Comparison of ENCODE assay signal across 9 mouse cellular contexts in the genomic region with DNA sequence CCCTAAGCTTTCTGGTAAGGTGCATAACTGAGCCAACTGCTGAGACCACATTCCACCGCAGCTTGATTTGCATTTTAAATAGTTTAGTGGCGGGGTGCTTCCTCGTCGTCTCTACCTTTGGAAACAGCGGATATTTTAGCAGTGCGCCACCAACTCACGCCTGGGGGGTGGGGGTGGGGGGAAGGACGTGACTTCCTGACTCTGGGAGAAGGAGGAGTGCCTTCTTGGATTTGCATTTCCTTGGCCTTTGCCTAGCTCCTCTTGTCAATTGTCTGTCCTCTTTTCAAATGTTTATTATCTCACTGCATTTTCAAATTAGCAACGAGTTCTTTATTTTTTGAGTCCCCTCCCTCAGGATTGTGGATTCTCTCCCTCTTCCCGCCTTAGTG. TPM values are rescaled to one million over a fixed set of nuclear protein-coding genes. Genes with fewer than 3 reads are reported as not detected.
DNase-seq lines count a peak whose midpoint lies in the region; ATAC-seq and TF ChIP-seq lines count a peak whose summit lies in the region.
"Had no signal": no experiment of that assay in that cellular context is flagged by ENCODE, and none has a peak within 500 bp of the region (broad histone marks: within the 10 kb centered on the region; RNA-seq: fewer than 3 reads in every experiment).

No protein-coding gene starts in this region.

- intact Hi-C loops in left cerebral cortex, adult 2 months (cut with DNase I) = no loop called here

- no peaks in the 10 kb centered on the region for H3K36me3 ChIP-seq in kidney, embryonic 14.5 days (ENCODE audit: control insufficient read depth, insufficient read depth, low read length)
- no peaks in the 10 kb centered on the region for H3K36me3 ChIP-seq in forebrain, embryonic 10.5 days (replicated peaks)
- no peaks in the 10 kb centered on the region for H3K36me3 ChIP-seq in limb, embryonic 11.5 days (ENCODE audit: control insufficient read depth, insufficient read depth, low read length)
- no peaks in the 10 kb centered on the region for H3K36me3 ChIP-seq in neural tube, embryonic 14.5 days (ENCODE audit: control insufficient read depth, insufficient read depth, low read length)

- peaks cover 10% of the 10 kb centered on the region; the same call in 1 of the 2 replicates for H3K4me1 ChIP-seq in kidney, embryonic 14.5 days (ENCODE audit: control insufficient read depth, insufficient read depth, low read length)
- peaks cover 22% of the 10 kb centered on the region for H3K4me1 ChIP-seq in forebrain, embryonic 10.5 days
- H3K4me1 ChIP-seq in limb, embryonic 11.5 days (ENCODE audit: control insufficient read depth, insufficient read depth, low read length) = peaks cover 3% of the 10 kb centered on the region; the same call in 1 of the 2 replicates
- H3K4me1 ChIP-seq in neural tube, embryonic 14.5 days (ENCODE audit: control insufficient read depth, insufficient read depth, low read length) = peaks cover 9% of the 10 kb centered on the region; the same call in 1 of the 2 replicates

- H3K4me3 ChIP-seq in kidney, embryonic 14.5 days (ENCODE audit: low read length) = peak overlapping the region; percentile 36
- peak overlapping the region; percentile 52 for H3K4me3 ChIP-seq in forebrain, embryonic 10.5 days
- no peak overlapping the region for H3K4me3 ChIP-seq in limb, embryonic 11.5 days (ENCODE audit: low read depth, low read length)
- no peak overlapping the region for H3K4me3 ChIP-seq in neural tube, embryonic 14.5 days (ENCODE audit: low read depth, low read length)
- H3K4me3 ChIP-seq in left cerebral cortex, adult 2 months = no peak overlapping the region

- no peak for DNase-seq in kidney, adult 9 months
- DNase-seq in forebrain, embryonic 10.5 days (ENCODE audit: extremely low spot score, low spot score) = no peak
- no peak for DNase-seq in limb, embryonic 11.5 days (ENCODE audit: low spot score)
- DNase-seq in left cerebral cortex, adult 2 months (ENCODE audit: extremely low spot score in 1 of 2, low spot score in 2 of 2) = no peak
- no peak for DNase-seq in layer of hippocampus, postnatal 25 days (ENCODE audit: extremely low spot score in 1 of 2, low spot score in 1 of 2)
- DNase-seq: thymus, adult 2 months had no signal

- peak overlapping the region; percentile 63 for H3K4me2 ChIP-seq in kidney, embryonic 14.5 days (replicated peaks; ENCODE audit: low read depth, low read length)
- H3K4me2 ChIP-seq in limb, embryonic 11.5 days (ENCODE audit: low read depth, severe bottlenecking) = peak overlapping the region; percentile 85
- peak overlapping the region; percentile 23; the same call in 1 of the 2 replicates for H3K4me2 ChIP-seq in neural tube, embryonic 14.5 days (ENCODE audit: low read depth, low read length)

- ATAC-seq in kidney, embryonic 14.5 days (ENCODE audit: low FRiP score, low TSS enrichment) = no peak
- ATAC-seq in limb, embryonic 11.5 days (ENCODE audit: insufficient number of reproducible peaks, low FRiP score, low TSS enrichment, low read depth) = no peak
- ATAC-seq in neural tube, embryonic 14.5 days (ENCODE audit: low read depth) = no peak
- ATAC-seq in cerebellum, adult (ENCODE audit: insufficient number of reproducible peaks, low FRiP score, low TSS enrichment) = no peak

- no peak overlapping the region for H3K27ac ChIP-seq in kidney, embryonic 14.5 days (ENCODE audit: low read depth, low read length)
- no peak overlapping the region for H3K27ac ChIP-seq in forebrain, embryonic 10.5 days
- no peak overlapping the region for H3K27ac ChIP-seq in limb, embryonic 11.5 days (replicated peaks; ENCODE audit: low read depth, low read length)
- no peak overlapping the region for H3K27ac ChIP-seq in neural tube, embryonic 14.5 days (ENCODE audit: low read depth, low read length)
- no peak overlapping the region for H3K27ac ChIP-seq in left cerebral cortex, adult 2 months

- no peak for TF ChIP-seq CTCF in left cerebral cortex, adult 2 months (IDR thresholded peaks at IDR 0.05)

- peaks cover 21% of the 10 kb centered on the region for H3K27me3 ChIP-seq in kidney, embryonic 14.5 days (ENCODE audit: control insufficient read depth, insufficient read depth, low read length)
- H3K27me3 ChIP-seq in forebrain, embryonic 10.5 days (ENCODE audit: poor library complexity, severe bottlenecking) = peaks cover 44% of the 10 kb centered on the region
- peaks cover 22% of the 10 kb centered on the region for H3K27me3 ChIP-seq in limb, embryonic 11.5 days (ENCODE audit: control insufficient read depth, insufficient read depth, low read length)
- peaks cover 16% of the 10 kb centered on the region for H3K27me3 ChIP-seq in neural tube, embryonic 14.5 days (ENCODE audit: control insufficient read depth, insufficient read depth, low read length)

- H3K9ac ChIP-seq in kidney, embryonic 14.5 days (ENCODE audit: low read depth, low read length) = no peak overlapping the region
- no peak overlapping the region for H3K9ac ChIP-seq in limb, embryonic 11.5 days (ENCODE audit: low read length)
- H3K9ac ChIP-seq in neural tube, embryonic 14.5 days (replicated peaks; ENCODE audit: low read depth, low read length) = no peak overlapping the region

- 2% methylated on average over 10 of the region's 10 CpGs for WGBS in kidney, embryonic 14.5 days
- WGBS in forebrain, embryonic 10.5 days = 2% methylated on average over 10 of the region's 10 CpGs
- WGBS in limb, embryonic 11.5 days = 1% methylated on average over 10 of the region's 10 CpGs
- under 1% methylated on average over 10 of the region's 10 CpGs for WGBS in neural tube, embryonic 14.5 days

- no peaks in the 10 kb centered on the region for H3K9me3 ChIP-seq in kidney, embryonic 14.5 days (ENCODE audit: control insufficient read depth, low read length)
- no peaks in the 10 kb centered on the region for H3K9me3 ChIP-seq in forebrain, embryonic 10.5 days
- no peaks in the 10 kb centered on the region for H3K9me3 ChIP-seq in limb, embryonic 11.5 days (ENCODE audit: control insufficient read depth, low read length)
- H3K9me3 ChIP-seq in neural tube, embryonic 14.5 days (ENCODE audit: control insufficient read depth, low read length) = no peaks in the 10 kb centered on the region

RNA-seq across cellular contexts. Expression of a gene that starts 1.4 kb away (rescaled TPM):
- 0.64 and 0.79 TPM in 2 replicates for polyA plus RNA-seq in kidney, embryonic 14.5 days (2014; fragmentation: Nextera tagmentation; extraction: Ambion mirVana)
- 0.16 and 0.33 TPM in 2 replicates for polyA plus RNA-seq in forebrain, embryonic 10.5 days (2016; fragmentation: Nextera tagmentation; extraction: Ambion mirVana)
- 0.23 and 0.36 TPM in 2 replicates for polyA plus RNA-seq in limb, embryonic 11.5 days (2014; fragmentation: Nextera tagmentation; extraction: Ambion mirVana)
- polyA plus RNA-seq in neural tube, embryonic 14.5 days (2014; fragmentation: Nextera tagmentation; extraction: Ambion mirVana) = not detected in 2 replicates
- not detected for total RNA-seq in left cerebral cortex, adult 2 months (2021)
- total RNA-seq in layer of hippocampus, postnatal 25 days (2021) = not detected
- polyA plus RNA-seq: thymus, adult 2 months had no signal

Comparison
In these comparisons a context has a peak if more than half of its experiments do, and no peak if none do; other contexts are left out.
1. H3K4me2 ChIP-seq: peak in every context shown above with its lines; median percentile 85 in limb, embryonic 11.5 days; 63 in kidney, embryonic 14.5 days; 23 in neural tube, embryonic 14.5 days.
2. H3K4me3 ChIP-seq: peak in kidney, embryonic 14.5 days (single experiment) and forebrain, embryonic 10.5 days (single experiment); none in limb, embryonic 11.5 days (single experiment), neural tube, embryonic 14.5 days (single experiment) and left cerebral cortex, adult 2 months (single experiment).